Mouse (Mus musculus): ENCODE data around the gene Gm21761.
"Not testable (repeated sequence)": the region's sequence is repeated elsewhere in the genome, so short reads cannot be mapped to it uniquely, and the experiment has no call there.

Gm21761 gene

GRCm38 (mm10) chr13:119929172-119929571 is at the start of gene Gm21761:
Gene Gm21761, minus strand, starts transcription at chr13:119929272.
- DNase-seq (ENCODE audit: low read depth, low spot score) = not testable (repeated sequence)

GRCm38 (mm10) chr13:119969163-119969562 is 40.1 kb upstream of the Gm21761 start:
- DNase-seq (ENCODE audit: low read depth, low spot score) = not testable (repeated sequence)

GRCm38 (mm10) chr13:119968193-119968592 is 39.1 kb upstream of the Gm21761 start:
- DNase-seq (ENCODE audit: low read depth, low spot score) = not testable (repeated sequence)

DNA sequence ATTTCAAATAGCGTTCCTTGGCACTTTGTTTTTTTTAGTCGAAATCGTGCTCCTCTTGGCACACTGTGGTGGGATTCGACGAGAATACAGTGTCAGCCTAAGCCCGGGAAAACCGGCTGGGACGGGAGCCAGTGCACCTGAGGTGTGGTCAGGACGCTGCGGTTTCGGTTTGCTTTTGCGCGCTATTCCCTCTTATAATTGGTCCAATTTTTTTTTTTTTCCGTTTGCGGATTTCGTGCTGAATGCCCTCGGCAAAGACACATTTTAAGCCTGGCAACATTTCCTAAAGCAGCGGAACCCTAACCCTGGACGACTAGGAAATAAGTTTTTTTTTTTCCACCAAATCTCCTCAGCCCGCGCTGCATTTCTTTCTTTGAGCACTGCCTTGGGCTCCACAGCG is 36.9 kb upstream of the Gm21761 start:
- DNase-seq (ENCODE audit: low read depth, low spot score) = not testable (repeated sequence)

- not testable (repeated sequence) for DNase-seq (ENCODE audit: low read depth, low spot score)
These were observed 36.4 kb upstream of the Gm21761 start for GRCm38 (mm10) chr13:119965302-119965952.

DNA sequence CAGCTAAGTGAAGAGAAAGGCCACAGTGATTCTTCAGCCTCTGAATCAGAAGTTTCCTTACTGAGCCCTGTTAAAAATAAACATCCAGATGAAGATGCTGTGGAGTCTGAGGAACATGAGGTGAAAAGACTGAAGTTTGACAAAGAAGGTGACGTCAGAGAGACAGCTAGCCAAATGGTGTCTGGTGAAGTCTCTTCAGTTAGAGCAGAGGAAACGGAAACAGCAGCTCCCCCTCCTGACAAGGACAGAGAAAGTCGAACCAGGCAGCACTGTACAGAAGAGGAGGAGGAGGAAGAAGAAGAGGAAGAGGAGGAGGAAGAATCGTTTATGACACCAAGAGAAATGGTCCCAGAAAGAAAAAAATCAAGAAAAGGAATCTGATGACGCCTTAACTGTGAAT is 33.8 kb upstream of the Gm21761 start:
- not testable (repeated sequence) for DNase-seq (ENCODE audit: low read depth, low spot score)

DNA sequence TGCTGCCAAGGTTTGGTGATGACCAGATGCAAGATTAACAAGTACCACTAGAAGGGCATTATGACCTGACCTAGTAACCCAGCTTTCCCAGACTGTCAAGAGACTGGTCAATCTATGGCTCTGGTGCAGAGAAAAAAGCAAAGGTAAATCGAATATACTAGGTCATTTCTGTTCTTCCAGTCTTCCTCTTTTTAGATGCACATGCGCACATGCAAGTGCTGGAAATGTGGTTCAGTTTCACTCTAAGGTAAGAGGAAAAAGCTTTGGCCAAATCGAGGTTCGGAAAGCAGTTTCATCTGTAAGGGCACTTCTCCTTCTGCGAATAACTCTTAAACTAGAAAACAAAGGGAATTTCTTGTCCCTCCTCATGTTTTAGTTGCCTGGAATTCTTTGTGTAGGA is 26.5 kb upstream of the Gm21761 start:
- DNase-seq (ENCODE audit: low read depth, low spot score) = not testable (repeated sequence)

GRCm38 (mm10) chr13:119955089-119955488 is 26.0 kb upstream of the Gm21761 start:
- not testable (repeated sequence) for DNase-seq (ENCODE audit: low read depth, low spot score)

DNA sequence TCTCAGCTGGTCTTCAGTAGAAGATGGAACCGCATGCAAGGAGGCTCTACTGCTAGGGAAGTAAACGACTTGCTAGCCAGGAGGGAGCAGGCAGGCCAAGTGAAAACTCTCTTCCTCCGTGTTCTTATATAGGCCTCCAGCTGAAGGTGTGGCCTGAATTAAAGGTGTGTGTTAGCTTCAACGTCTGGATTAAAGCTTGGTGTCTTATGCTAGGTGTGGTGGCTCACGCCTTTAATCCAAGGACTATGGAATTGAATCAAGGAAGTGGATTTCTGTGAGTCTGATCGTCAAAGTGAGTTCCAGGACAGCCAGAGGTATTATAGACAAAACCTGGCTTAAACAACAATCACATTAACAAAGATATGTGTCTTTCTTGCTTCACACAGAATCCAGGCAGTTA is 21.6 kb upstream of the Gm21761 start, which contains the start of gene B020031M17Rik:
Gene B020031M17Rik (minus strand): TSS at position 101 of the 400 bp plus-strand sequence.
- not testable (repeated sequence) for DNase-seq (ENCODE audit: low read depth, low spot score)

DNA sequence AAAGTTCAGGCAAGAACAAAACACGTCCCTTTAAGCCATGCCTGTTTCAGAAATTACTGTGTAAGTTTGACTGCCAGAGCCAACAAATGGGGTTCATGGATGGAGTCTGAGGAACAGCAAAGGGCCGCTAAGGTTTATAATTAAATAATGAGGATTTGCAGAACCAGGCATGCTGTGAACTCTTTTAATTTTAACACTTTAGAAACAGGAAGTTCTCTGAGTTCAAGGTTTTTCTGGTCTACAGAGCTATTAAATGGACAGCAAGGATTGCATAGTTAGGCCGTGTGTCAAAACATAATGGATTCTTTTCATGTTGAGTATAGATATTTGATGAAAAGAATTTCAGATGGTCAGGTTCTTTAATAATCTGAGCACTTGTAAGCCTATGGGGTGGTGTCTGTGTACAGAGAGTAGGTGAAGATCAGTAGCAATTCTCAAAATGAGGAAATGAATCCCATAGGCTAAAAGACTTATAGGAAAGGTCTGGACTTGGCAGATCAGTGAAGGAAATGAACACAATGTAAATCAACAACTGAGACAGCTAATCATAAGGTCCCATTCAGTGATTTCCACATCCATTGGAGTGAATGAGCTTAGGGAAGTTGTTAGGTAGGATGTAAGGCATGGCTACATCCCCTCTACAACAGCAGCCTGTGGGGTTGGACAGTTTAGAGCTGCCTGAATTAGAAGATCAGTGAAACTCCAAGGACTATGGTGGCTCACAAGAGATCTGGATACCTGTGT is 4.3 kb downstream of the Gm21761 start:
- not testable (repeated sequence) for DNase-seq (ENCODE audit: low read depth, low spot score)

GRCm38 (mm10) chr13:119916966-119917722 is 11.9 kb downstream of the Gm21761 start:
- DNase-seq (ENCODE audit: low read depth, low spot score) = not testable (repeated sequence)

DNA sequence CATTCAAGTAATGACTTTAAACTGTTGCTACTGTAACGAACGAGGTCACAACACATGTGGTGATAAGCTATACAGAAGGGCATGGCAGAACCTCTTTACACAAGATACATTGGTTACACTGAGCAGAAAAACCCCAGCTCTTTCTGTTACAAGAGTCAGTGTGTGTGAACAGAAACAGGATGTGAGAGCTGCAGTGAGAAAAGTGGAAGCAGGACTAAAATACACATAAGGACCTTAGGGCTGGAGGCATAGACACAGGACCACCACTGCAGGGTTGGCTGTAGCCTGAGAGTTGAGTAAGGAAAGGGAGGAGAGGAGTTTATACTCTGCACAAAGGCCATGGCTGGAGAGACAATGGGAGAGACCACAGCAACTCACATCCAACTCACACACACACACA is 12.6 kb downstream of the Gm21761 start:
- not testable (repeated sequence) for DNase-seq (ENCODE audit: low read depth, low spot score)

DNA sequence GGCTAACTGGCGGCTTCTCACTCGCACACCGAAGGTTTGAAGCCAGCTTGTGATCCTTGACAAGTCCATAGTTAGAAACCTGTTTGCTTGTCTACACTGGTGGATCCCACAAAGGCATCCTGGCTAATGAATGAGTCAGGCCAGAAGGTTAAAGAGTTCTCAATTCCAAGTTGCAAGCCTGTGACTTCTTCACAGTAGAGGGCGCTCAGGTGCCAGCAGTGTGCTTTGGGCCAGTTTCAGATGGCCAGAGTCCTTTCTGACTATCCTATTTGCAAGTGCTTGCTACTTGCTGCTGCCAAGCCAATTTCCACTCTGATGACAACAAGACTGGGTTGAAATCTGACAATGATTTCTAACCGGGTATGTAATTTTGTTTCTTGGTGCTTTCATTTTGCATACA is 30.5 kb downstream of the Gm21761 start:
- DNase-seq (ENCODE audit: low read depth, low spot score) = not testable (repeated sequence)

DNA sequence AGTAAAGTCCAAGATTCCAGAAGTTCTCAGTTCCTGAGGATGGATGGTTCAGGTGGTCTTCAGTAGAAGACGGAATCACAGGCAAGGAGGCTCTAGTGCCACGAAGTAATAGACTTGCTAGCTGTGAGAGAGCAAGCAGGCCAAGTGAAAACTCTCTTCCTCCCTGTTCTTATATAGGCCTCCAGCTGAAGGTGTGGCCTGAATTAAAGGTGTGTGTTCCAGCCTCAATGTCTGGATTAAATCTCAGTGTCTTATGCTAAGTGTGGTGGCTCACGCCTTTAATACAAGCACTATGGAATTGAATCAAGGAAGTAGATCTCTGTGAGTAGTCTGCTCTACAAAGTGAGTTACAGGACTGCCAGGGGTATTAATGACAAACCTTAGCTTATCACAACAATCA is 34.4 kb downstream of the Gm21761 start, which contains the start of gene Tcstv1:
Gene Tcstv1 (minus strand): TSS at position 101 of the 400 bp plus-strand sequence.
- DNase-seq (ENCODE audit: low read depth, low spot score) = not testable (repeated sequence)

DNA sequence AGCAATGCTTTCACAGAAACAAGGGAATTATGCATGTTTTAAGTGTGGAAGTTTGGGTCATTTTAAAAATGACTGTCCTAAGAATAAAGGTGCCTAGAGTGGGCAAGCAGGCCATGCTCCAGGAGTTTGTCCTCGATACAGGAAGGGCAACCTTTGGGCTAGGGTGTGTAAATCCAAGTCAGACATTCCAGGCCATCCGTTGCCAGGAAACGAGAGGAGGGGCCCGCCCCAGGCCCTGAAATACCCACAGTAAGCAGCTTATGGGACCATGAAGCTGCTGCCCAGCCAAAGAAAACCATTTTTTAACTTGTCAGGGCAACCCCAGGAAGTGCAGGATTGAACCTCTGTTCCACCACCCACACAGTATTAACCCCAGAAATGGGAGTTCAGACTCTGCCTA is 42.2 kb downstream of the Gm21761 start:
- not testable (repeated sequence) for DNase-seq (ENCODE audit: low read depth, low spot score)

GRCm38 (mm10) chr13:119864395-119864999 is 64.6 kb downstream of the Gm21761 start:
- not testable (repeated sequence) for DNase-seq (ENCODE audit: low read depth, low spot score)

GRCm38 (mm10) chr13:119862399-119862798 is 66.7 kb downstream of the Gm21761 start:
- DNase-seq (ENCODE audit: low read depth, low spot score) = not testable (repeated sequence)
